Mouse (Mus musculus) frontal cortex, adult (tissue): ENCODE measurements at regions not wholly inside any gene's neighbourhood (a gene's known extent, or its start where the extent isn't known, plus 50 kb on each side); places are given as distances from the start of the nearest gene placed in this dataset.

Experiments used
- ATAC-seq: cut with Nextera tagmentation; 2 replicates; pipeline ENCODE4 v1.9.2; 2017; ENCODE audit warnings: mild to moderate bottlenecking, moderate library complexity, mixed read lengths; ENCODE audit not compliant: low TSS enrichment

DNA sequence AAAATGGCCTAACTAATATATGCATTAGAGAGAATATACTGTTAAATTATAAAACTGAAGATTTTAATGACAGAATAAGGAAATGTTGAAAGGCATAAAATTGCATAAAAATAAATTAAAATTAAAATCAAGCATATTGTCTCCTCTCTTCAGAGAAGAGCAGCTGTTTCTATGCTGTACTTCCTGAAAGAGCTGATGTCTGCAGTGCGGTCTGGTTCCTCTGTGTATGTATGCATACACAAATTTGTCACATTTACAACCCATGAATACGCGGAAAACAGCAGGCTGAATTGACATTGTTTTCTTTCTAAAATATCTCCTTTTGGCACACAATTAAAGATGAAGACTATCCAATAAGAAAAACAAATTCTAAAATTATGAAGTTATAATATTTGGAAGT, 278.5 kb downstream of the Olfr1505 start:
- no peak for ATAC-seq

DNA sequence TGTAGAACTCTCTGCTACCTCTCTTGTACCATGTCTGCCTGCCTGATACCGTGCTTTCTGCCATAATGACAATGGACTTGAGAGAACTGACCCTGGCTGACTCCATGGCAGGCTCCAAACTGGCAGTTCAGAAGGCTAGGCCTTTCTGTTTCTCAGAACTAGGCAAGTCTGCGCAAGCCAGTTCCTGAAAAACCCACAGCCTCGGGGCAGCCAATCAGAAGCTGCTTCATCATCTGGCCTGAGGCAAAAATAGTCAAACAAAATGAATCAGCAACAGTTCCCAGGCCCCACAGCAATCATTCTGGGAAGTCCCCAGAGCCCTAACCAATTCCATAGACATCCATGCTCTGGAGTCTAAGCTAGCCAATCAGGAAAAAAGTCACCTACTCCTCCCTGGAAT, 284.5 kb downstream of the Olfr1505 start:
- no peak for ATAC-seq

DNA sequence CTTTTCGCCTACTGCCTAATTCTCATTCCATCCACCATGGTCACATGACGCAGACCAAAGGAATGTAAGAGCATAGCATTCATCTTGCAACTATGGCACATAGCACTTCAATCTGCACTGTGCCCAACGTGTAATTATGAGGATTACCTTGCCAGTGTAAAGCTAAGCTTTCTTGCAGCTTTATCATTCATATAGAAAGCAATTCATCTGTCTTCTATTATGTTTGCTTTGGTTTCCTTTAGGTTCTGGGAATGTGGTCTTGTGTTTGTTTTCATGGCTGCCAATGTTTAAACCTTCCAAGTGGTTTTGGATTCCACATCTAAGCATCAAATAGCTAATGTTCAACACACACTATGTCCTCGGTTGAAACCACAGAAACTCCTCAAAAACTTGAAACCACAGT, 307.2 kb downstream of the Olfr1505 start:
- ATAC-seq, result no peak

DNA sequence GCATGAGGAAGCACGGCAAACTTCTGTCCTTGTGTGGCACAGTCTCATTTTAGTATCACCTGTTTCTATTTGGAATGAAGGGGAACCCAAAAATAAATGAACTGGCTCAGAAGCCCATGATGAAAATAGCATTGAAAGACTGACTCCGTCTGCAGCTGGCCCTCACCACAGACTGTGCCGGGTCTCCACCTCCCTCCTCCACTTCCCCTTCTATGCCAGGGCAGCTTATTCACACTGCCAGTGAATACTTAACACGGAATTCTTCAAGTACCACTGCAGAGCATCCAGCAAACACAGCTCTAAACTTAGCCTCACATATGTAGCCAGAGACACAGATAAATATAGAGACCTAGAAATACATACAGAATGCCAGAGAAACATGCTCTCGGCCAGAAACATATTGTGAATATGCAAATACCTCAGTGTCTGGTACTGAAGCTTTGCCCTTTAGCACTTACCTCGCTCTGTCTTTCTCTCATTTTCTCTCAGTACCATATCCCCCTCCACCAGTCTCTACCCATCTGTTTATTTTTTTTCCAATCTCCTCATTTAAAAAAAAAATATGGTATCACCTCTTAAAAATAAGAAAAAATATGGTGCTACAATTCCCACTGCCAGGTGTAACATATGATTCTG, 311.8 kb downstream of the Olfr1505 start:
- peak; percentile 99 for ATAC-seq

DNA sequence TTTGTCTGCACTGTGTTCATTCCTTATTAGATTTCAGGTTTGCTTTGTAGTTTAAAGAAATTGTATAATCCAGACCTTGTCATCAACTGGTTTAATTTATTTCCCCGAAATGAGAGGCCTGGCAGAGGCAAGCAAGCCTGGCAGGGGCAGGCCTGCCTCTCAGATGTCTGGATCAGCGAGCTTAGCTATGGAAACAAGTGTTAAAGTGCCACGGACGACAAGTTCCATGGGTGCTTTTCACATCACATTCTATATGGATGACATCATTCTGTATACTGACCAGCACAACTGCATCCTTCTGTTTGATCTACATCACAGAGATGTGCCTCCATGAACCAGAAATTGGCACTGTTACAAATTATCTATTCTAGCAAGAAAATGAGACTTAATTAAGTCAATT, 312.5 kb downstream of the Olfr1505 start:
- 0 out of 2 replicates have a peak, but pooled peaks have one; percentile 13 for ATAC-seq

DNA sequence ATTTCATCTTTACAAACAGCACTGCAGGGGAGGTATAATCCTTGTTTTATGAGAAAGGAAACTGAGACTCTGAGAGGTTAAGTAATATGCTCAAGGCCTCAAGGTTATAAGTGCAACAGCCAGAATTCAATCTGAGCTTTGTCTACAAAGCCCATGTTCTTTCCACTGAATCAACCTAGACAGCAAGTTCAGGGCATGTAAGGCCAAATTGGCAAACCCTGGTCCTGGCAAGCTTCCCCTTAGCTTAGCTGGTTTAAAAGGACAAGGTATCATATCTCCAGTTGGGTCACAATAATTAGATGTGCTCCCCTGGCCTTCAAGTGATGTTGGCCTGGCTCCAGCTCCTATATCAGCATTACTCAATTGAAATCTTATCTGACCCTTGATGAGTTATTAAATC, 313.2 kb downstream of the Olfr1505 start:
- ATAC-seq, result no peak

DNA sequence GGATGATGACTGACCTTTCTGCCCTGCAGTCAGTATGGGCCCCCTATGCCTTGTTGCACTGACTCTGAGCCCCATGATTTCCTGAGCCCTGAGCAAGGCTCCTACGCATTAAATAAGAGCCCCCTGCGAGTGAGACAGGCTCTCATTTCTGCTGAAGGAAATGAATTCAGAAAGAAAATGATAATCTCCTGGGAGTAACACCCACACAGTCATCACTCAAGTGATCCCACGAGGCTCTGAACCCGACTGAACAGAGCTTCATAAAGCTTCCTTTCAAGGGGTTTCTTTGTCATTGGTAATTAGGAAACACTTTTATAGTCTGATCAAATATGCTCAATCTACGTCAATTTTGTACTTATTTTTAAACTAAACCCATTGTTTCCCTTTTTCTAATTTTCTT, 330.2 kb downstream of the Olfr1505 start:
- ATAC-seq, result no peak

DNA sequence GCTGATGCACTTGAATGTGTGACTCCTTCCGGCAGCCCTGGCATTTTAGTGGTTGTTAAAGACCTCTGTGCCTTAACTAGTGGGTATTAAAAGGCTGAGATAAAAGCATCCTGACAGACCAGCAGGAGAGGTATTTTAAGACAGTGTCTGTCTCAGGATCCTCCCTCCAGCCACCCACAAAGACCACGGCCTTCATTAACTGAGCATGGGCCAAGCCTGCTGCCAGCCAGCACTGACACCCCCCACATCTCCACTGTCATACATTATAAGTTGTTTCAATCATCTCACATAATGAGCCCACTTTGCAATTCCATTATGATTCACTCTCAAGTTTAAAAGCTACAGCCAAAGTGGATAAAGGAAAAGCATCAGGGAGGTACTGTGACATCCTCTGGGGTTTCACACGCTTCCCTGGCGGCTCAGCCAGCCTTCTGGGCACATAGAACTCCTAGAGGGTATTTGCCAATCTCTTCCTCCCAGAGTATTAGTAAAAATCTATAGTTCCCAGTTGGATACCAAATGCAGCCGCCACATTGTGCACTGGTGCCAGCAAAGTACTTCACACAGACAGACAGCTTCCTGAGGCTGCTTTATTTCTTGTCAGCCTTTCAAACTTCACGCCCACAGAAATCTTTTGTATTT, 333.8 kb downstream of the Olfr1505 start:
- ATAC-seq, result peak; percentile 52; the same call in 1 of the 2 replicates

DNA sequence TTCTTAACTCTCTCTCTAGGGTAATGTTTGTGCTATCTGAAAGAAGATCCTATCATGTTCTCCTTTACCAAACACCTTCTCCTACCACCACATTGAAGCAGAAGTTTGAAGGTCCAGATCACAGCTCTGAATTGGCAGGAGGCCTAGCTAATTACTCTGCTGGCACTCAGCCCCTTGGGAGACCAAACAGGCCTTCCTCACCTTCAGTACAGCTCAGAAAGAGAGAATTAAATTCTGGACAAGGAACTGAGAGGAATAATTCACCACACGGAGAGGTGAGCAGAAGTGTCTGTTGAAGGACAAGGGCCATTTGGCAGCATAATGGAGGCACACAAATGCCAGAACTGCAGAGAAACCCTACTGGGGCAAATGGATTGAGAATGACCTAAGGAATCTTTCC, 334.6 kb downstream of the Olfr1505 start:
- ATAC-seq, result no peak

DNA sequence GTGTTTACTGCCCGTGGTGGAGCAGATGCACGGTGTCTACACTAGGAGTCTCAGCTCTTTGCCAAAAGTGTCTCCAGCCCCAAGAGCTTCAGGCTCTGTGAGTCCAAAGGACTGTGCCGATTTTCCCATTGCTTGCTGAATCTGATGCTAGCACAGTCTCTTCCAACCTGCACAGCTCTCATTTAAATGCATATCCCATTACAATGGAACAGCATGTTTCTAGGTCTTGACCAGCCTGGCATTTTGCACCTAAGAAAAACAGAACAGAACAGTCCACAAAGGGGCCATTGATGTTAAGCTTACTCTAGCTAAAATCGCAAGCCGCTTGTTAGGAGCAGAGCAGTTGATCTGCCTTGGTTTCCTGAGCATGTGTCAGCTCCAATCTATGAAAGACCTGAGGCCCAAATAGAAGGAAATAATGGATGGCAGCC, 339.2 kb downstream of the Tle4 start:
- ATAC-seq, result peak; percentile 27; the same call in 1 of the 2 replicates

DNA sequence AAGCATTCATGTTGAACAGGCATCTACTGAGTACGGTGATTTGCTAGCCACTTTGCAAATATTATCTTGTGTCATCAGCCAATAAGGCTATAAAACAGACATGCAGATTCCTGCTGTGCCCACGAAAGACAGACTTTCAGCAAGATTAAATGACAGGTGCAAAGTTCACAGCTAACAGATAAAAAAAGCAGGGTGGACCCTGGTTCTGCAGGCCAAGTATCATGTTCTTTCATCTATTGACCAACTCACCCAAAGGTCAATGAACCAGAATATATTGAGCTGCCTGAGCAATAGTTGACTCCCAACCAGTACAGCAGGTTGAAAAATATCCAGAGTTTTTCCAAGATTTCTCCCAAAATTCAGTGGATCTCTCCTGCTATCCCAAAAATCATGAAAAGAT, 338.6 kb downstream of the Tle4 start:
- no peak for ATAC-seq

DNA sequence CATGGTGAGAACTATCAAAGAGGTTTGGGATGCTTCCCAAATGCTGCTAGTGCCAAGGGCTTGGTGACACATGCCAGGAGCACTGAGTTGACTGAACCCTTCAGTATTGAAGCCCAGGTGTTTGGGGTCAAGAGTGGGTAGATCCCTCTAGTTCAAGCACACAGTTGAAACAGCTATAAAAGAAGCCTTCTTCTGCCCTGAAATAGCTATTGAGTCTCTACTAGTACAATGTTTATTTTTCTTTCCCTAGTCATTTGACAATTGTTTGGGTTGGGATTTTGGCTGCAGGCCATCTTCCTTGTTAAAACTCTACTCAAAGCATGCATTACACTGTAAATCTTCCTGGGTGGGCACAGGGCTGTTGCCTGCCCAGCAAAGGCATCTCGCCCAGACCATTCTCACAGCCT, 308.5 kb downstream of the Tle4 start:
- peak; percentile 27; the same call in 1 of the 2 replicates for ATAC-seq

DNA sequence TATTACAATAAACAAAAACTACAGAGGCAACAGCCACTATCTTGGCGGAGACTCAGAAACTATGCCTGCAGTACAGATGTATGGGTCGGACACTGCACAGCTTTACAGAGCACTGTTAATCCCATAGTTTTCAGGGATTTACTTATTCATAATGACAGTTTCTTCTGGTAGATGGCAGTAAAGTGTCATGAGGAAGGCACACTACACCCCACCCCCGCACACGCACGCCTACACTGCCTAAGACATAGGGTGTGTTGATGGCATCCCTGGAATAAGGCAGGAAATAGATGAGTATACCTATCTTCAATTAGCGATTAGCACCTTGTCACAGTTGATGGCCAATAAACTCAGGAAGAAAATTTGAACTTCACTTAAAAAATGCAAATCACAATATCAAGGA, 306.9 kb downstream of the Tle4 start:
- no peak for ATAC-seq

DNA sequence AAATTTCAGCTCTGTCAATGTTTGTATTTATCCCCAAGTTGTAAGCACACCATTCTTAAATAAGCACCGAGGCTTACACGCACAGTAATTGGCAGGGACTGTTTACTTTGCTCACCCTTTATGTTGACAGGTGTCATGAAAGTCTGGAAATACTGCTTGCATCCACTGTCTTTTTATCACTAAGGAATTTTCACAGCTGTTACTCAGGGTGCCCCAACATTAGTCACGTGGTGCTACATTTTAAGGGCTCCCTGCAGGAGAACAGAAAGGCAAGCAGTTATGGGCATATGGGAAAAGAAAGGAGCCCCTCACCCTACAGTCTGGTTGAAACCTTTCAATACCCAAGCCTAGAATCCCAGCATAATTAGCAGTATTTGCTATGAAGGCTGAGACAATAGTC, 304.7 kb downstream of the Tle4 start:
- ATAC-seq, result no peak

DNA sequence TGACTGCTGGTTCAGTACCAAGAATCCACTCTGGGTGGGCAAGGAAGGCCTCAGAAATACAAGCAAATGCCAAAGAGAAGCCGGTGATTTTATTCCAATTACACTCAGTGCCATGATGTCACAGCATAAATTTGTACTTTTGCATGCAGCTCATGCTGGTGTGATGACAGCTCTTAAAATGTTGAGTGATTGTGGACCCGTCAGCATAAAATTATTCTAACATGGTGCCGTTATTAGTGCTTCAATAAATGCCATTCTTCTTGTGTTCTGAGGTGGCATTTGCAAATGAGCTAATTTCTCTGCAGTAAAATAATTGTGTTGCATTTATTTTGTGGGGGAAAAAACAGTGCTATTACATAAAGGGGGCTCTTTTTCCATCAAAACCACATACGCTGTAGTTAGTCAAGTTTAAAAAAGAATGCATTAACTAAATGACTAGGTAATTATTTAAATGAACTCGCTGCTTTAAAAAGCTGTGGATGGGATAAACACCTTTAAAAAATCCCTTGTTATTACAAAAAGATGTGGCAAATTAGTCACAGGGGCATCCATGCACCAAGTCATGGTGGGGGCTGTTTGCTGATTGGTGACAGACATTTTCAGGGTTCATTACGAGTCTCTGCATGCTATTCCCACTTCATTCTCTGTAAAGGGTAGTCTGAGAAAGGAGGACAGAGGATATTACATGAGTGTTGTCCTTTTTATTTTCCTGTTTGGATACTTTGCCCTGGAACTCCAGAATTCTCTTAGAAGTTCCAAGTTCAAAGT, 296.5 kb downstream of the Tle4 start:
- no peak for ATAC-seq

DNA sequence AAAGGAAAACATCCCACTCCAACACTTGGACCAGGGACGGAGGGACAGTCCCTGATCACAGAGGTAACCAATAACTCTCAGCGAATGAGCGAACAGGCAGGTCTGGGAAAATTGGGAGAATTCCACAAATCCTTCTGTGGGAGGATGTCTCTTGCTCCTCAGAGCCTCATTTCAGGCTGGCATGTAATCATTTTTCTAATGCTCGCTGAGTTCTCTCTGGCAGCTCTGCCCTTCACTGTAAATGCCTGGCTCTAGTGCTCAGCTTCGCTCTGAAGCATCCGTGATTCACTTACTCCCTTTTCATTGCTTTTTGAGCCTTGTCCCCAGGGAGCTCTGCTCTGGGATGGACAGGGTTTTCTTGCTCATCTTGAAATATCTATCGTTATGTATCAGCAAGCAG, 283.6 kb downstream of the Tle4 start:
- ATAC-seq, result peak; percentile 83

DNA sequence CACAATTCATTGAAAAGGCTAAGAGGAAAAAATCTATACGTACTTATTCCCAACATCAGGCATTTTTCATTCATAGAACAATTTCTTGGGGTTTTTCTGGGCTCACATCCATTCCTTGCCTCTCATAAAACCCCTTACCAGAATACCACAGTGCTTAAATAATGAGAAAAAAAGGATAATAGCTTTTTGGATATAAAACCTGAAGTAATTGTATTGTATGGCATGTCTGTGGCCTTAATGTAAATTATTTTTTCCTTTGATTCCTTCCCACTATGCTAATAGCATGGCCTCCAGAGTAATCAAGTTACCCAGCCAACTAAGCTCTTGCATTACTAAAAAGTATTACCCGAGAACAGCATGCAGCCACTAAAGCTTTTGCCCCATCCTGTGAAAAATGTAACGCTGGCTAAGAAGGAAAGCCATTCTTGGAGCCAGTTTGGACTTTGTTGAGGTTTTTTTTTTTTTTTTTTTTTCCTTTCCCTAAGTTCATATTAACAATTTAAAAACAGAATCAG, 278.1 kb downstream of the Tle4 start:
- ATAC-seq, result no peak

DNA sequence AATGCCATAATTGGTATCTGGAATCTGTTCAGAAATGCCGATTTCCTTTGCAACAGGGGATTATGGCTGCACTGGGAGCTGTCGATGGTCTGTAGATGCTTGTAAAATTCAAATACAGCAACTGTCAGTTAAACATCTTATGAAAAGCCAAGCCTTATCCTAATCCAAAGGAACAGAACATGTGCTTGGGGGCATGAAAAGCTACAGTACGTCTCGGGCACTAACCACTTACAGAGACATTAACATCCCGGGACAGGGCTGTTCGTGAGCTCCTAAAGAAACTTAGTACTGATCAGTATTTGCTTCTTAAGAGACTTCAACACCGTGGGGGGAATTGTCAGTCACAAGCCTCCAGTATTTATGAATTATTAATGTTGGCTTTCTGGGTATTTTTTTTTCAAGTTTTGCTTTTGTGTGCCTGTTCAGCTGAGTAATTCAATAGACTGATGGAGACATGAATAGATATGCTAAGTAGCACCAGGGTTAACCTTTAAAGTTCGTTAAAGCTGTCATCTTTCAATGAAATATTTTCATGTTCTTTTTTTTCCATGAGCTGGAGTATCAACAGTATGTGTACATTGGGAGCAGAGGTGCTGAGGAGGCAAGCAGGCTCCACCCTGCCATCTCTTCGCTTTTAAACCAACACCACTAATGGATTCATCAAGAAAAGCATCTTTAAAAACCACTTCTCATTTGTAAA, 272.3 kb downstream of the Tle4 start:
- ATAC-seq, result no peak

DNA sequence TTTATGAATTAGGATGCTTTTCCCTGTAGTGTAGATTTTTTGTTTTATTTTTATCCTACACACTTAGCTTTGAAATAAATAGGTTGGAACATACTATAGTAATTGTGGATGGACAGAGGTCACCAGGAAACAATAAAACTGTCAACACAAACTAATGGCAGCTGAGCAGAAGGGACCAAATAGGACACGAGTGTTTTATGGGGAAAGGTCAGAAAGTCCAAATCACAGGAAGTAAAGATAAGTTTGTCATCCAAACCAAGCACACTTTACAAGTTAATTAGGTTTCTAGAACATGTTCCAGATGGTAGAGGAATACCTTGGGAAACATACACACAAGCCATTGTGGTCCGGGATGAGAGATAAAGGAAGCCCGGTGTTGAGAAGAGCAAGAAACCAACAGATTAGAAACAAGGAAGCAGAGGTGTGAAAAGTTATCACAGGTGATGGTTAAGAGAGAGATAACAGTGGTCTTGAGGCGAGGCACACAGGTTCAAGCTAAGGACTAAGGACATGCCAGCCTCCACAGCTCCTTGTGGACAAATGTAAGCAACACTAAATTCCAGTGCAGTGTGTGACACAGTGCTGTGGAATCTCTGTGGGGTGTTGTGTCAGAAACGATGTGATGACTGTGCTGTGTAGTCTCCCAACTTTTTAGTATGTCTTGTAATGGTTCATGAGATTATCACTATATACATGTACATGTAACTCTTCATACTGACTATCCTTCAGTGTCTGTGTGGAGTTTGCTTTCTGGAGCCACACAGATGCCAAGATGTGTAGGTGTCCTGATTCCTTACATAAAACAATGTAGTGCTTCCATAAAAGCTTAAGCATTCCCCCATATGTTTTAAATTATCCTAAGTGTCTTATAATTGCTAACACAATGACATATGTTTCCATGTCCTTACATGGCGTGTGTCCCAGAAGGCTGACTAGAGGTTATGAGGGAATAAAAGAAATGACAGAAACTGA, 264.5 kb downstream of the Tle4 start:
- ATAC-seq, result peak; percentile 87

DNA sequence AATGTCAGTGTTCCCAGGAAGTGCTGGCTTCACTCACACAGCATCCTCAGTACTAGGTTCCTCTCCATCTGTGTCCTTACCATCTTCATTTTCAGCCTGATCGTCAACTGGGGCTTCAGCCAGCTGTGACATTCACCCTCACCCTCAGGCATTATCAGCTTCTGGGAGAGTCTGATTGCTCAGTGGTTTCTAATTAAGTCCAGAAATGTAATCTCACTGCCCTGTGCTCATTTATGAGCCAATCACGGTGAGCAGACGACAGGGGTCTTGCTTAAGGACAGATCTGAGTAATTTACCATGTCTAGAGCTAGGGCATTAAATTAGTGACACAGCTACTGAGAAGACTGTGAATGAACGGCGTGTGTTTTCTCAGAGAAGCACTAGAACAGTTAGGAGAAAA, 260.8 kb downstream of the Tle4 start:
- no peak for ATAC-seq

DNA sequence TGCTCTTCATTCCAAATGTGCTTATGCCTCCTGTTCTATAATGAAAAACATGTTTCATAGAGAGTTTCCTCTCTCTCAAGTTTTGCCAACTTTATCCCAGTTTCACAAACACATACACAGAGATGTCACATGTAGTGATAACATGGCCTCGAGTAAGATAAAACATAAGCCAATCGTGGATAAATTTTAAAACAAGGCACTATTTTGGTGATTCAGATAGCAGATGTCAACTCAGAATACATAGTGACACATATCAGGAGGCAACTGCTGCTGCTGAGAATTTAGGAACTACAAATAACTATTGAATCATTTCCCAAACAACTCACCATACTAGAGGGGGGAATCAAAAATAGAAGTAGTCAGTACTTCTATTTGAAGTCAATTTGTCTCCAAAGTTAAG, 257.1 kb downstream of the Tle4 start:
- peak; percentile 67 for ATAC-seq
